Mouse (Mus musculus) embryonic fibroblast, embryonic 13.5 days (primary cell): ENCODE measurements around the gene Ppp1ca.

Experiments used
- CTCF ChIP-seq: IDR thresholded peaks from 2 replicates; pipeline ENCODE4 v1.5.1; 2011; ENCODE audit warnings: mild to moderate bottlenecking, control low read depth, low read length, moderate library complexity, borderline replicate concordance; ENCODE audit not compliant: insufficient read depth
- POLR2A ChIP-seq: IDR thresholded peaks from 2 replicates; pipeline ENCODE4 v1.6.1; 2011; ENCODE audit warnings: low read depth, mild to moderate bottlenecking, control low read depth, low read length, moderate library complexity

DNA sequence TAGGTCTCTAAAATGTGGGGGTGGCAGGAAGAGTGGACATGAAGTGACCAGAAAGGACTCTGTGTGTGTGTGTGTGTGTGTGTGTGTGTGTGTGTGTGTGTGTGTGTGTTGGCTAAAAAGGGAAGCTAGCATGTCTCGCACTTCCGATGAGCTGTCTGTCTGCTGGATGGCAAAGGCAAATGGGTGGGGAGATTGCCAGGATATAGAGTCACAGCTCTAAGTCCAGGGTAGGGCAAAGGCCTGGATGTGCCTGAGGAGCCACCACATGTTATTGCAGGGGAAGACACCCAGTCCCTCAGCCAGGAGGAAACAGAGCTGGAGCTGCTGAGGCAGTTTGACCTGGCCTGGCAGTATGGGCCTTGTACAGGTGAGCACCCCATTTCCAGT, 40.3 kb downstream of the Ppp1ca start:
- no peak for TF ChIP-seq CTCF
- TF ChIP-seq POLR2A: no peak; the same call in 1 of the 2 replicates
